Mouse (Mus musculus) right cerebral cortex, postnatal 25 days (tissue): Measurements from ENCODE around the gene Trim62.

ENCODE experiments used
- DNase-seq: peaks from one replicate; pipeline ENCODE4 v3.0.0; 2022

Gene Trim62

DNA sequence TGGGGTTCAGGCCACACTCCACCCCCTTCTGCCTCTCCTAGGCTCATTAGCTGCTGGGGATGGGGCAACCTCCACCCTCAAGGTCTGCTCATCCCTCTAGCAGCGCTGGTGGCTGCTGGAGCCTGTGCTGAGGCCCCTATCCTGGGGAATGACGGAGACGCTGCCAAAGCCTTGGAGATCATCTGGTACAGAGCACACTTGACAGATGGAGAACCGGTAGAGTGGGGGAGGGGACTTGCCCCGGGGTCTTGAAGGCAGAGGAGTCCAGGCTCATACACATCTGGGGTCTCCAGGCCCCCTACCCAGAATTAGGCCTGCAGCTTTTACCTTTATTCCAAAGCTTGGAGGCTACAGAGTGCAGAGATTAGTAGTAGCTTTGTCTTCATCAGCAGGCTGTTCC lies 3.2 kb downstream of the Trim62 start:
- no peak for DNase-seq

DNA sequence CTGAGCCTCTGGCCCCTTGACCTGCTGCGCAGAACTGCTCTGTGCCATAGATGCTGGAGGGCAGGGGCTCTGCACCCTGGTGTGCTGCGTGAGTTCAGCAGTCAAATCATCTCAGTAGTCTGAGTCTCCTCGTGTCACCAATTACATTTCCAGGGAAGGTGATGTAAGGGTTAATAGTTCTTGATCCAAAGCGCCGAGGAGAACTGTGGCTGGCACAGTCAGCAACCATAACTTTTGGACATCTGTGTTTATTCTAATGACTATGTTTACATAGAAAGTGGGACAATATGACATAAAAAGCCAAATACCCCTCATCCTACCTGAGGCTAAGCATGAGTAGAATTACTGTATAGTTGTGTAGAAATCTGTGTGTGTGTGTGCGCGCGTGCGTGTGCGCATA lies 3.6 kb downstream of the Trim62 start:
- no peak for DNase-seq

DNA sequence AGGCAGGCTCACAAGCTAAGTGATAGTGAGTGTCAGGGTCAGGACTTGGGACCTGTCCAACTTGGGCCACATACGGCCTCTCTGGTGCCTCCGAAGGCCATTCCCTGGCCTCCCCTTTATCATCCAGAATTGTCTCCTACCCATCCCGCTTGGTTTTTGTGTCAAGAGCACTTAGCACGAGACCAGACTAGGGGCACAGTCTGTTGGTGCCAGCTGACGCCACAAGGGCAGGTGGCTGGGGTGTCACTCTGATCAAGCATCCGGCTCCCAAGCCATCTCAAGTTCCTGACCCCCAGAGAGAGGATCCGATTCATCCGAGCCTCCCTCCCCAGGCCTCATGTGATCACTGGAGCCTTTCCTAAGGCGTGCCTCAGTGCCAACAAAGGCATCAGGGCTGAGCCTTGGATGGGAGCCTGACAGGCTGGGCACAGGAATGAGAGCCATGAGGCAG lies 4.3 kb downstream of the Trim62 start:
- DNase-seq: no peak

DNA sequence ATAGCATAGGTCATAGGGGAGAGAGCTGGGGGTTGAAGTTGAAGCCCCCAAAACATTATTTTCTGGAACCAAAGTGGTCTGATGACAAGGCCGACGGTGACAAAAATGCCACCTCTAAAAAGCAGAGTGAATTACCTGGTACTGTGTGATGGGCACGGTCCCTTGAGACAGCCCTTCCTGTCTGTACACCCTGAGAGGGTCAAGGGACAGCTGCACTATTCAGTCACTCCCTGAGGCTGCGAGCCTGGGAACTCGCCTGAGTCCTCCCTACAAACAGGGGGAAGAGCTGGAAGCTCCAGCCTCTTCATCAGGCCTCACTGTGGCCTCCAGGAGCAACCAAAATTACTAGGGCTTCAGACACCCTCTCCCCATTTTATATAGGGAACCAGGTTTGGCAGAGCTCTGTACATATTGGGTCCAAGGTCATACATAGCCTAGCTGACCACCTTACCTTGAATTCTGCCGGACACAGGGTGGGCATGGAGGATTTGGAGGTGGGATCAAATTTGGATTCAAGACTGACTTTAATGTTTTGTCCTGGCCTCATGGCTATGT lies 5.1 kb downstream of the Trim62 start:
- DNase-seq: no peak

DNA sequence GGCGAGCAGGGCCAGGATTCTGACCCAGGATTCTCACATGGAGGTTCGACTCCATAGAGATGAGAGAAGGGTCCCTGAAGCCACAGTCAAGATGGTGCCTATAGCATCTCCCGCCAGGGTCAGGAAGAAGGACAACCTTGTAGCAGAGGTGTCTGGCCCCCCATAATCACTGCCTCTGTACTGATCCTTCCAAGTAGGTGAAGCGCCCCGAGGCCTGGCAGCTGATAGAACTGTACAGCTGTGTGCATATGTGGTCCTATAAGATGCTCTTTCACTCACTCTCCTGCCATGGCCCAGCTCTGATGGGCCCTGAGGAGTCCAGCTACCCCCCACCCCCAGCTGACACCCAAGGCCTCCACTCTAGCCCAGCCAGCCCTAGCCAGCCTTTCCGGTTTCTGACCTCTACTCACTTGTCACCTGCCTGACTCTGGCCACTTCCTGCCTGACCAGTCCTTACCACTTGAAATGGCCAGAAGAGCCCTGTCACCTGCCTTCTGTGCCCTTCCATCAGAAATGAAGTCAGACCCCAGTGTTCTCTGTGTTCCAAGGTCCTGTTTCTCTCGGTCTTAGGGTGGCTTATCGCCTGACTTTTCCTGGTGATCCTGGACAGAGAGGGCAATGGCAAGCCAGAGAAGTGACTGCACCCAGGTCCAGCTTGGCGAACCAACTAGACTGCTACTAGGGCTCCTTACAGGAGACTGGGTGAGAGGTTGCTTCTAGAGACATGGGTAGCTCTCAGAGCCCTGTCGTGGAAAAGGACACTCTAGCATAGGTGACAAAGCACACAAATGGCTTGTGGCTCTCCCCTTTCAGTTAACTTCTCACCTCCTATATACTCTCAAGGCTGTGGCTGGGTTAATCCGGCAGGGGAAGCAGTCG lies 6.6 kb downstream of the Trim62 start:
- no peak for DNase-seq

DNA sequence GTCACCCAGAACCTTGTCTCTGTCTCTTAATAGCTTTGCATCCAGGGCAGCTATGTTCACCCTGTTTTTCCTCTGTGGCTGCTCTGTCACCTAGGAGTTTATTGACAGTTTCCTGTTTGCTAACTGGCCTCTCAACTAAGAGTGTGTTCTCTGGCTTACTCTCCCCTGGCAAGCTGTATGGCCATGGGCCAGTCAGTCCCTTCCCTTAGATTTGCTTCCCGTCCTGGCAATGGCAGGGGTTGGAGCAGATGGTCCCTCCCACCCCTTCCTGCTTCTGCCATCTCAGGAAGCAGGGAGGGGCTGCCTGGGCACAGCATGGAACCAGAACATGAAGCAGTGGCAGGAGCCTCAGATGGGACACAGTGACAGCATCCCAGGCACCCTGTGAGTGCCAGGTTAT lies 7.8 kb downstream of the Trim62 start:
- peak; percentile 57 for DNase-seq

DNA sequence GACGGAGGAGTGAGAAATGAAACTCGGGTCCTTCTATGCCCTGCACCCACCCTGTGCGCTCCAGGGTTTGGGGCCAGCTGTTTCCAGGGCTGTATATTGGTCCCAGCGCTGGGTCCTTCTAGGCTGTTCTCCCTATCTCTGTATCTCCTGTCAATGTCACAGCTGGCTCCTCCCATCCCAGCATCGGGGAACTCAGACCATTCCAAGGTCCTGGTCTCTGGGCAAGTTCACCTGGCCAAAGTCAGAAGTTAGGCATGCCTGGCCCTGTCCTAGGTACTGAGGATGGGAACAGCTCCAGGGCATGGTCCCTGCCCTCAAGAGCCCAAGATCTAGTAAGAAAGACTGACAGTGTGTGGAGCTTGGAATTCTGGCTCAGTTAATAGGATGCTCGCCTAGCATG lies 8.4 kb downstream of the Trim62 start:
- DNase-seq: no peak

DNA sequence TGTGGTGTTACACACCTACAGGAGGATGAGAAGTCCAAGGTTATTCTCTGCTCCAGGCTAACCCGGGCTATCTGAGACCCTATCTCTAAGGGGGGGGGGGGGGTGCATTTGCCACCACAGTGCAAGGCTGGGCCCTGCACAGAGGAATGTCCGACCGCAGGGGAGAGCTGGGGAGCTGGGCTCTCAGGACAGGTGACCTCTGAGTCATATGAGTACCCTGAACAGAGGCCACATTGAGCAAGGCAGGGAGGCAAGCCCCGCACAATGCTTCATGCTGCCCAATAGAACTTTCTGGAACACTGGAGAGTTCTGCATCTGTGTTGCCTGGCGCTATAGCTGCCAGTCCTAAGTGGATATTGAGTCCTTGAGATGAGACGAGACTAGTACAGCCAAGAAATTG lies 8.8 kb downstream of the Trim62 start:
- no peak for DNase-seq

DNA sequence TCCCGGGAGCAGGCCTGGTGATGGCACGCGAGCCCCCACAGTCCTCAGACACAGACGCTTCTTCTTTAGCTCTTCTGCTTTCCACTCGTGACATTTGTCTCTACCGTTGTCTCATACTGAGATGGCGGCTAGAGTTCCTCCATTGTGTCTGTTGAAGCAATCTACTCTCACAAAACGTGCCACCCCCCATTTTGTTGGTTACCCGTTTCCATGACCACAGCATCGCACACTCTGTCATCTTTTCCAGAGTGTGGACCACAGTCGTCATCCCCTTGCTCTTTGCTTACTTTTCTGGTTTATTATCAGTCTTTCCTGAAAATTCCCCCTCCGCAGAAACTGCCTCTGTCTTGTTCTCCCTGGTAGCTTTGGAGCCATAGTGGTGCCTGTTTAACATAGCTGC lies 10.7 kb downstream of the Trim62 start:
- DNase-seq: no peak

DNA sequence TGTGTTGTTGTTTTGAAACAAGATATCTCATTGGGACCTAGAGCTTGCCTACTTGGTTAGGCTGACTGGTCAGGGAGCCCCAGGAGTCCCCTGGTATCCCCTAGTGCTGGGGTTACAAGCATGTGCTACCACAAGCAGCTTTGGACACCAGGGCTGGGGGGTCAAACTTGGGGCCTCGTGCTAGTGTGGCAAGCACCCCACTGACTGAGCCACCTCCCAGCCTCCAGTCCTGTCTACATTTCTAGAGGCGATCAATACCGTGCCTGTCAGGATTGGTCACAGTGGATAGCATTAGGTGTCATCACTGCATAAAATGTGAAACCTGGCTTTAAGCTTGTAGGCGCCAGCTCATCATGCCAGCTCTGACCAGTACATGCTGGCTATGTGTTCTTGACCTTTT lies 12.5 kb downstream of the Trim62 start:
- no peak for DNase-seq

DNA sequence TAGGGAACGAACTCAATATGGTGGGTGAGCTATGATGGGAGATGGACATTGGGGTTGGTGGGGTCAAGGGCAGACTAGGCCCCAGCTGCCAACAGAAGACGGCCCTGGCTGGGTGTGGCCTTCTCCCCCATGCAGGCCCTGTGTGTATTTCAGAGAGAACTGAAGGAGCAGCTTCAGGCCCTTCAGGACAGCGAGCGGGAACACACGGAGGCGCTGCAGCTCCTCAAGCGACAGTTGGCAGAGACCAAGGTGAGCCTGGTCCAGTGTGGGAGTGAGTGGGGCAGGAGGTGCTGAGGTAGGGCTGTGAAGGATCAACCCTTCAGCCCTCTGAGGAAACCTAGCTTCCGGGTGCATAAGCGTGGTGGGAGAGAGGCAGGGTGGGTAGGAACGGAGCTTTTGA lies 13.3 kb downstream of the Trim62 start:
- DNase-seq: no peak

DNA sequence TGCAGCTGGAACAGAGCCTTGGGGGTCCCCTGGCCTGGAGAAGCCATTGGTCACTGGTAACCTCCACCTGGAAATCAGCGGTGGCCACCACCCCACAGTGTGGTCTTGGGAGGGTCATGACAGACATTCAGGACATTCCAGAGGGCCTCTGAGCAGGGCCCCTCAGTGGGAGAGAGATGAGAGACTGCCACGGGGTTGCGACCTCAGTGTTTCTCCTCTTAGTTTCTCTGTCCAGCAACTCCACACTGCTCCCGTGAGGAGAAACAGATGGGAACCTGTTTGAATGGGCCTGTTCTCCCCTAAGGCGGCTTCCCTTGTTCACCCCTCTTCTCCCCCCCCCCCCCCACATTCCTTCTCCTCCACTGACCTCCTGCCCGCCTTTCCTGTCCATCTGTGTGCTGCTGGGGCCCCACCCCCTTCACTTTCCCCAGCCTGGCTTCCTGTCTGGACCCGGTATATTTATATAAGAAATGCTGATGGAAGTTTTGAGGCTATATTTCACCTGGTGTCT lies 14.6 kb downstream of the Trim62 start:
- no peak for DNase-seq

DNA sequence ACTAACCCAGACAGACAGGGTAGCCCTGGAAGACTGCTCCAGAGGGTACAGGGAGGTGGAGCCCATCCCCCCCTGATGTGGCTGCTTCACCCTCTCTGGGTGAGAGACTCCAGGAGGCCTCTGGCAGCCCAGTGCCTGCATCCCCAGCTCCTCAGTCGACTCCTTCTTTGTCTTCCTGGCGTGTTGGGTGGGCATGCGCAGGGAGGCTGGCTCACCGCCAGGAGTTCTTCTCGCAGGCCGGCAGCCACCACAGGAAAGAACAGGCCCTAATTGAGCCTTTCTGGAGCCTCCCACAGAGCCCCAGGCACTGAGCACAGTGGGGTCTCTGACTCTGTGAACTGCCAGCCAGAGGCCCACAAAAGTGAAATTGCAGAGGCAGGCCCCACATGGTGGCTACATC lies 16.0 kb downstream of the Trim62 start:
- DNase-seq: peak; percentile 76

DNA sequence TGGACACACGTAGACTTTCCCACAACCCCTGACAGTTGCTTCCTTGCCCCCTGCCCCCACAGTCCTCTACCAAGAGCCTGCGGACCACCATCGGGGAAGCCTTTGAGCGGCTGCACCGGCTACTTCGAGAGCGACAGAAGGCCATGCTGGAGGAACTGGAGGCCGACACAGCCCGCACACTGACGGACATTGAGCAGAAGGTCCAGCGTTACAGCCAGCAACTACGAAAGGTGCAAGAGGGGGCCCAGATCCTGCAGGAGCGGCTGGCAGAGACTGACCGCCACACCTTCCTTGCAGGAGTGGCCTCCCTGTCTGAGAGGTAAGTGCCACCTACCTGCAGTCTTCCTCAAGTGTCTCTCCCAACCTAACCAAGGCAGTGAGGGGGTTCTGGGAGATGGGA lies 17.1 kb downstream of the Trim62 start:
- no peak for DNase-seq

DNA sequence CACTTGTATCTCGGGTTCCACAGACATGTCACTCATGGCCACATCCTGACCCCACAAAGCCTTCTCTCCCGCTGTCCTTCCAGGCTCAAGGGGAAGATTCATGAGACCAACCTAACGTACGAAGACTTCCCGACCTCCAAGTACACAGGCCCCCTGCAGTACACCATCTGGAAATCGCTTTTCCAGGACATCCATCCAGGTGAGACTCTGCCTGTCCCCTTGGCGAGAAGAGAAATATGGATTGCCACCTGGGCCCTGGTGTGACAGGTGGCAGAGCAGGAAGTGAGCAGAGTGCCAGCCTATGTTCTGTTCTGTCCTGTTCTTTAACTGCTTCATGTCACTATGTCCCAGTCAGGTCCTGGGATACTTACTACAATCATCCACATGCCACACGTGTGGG lies 19.0 kb downstream of the Trim62 start:
- DNase-seq: no peak

DNA sequence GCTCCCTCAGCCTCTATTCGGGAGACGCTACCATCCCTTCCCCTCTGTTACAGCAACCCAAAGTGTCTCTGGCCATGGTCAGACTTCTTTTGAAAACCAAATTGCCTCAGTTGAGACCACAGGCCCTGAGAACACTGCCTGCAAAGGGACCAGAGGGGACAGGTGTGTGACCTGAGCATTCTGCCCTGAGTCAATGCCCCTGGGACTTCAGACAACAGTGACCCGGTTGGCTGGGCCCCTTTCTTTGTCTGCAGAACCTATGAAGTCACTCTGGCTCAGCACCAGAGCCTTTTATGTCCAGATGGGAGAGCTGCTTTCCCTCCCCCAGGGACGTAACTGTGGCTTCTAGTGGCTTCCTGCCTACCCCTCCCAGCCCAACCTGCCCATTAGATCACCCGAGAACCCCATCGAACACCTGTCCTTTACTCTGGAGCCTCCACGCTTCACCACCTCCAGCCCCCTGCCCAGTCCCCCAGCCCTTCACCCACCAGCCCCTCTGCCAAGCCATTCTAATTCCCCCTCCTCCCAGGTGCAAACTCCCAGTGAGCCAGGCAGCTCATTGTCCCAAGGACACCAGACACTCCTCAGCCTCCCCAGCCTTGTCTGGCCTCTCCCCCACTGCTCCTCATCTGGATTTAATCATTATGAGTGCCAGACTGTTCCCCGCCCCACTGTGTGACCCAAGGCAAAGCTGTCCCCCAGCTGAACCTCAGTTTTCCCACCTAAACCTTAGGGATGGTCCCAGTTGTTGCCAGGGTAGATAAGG lies 20.8 kb downstream of the Trim62 start:
- no peak for DNase-seq

DNA sequence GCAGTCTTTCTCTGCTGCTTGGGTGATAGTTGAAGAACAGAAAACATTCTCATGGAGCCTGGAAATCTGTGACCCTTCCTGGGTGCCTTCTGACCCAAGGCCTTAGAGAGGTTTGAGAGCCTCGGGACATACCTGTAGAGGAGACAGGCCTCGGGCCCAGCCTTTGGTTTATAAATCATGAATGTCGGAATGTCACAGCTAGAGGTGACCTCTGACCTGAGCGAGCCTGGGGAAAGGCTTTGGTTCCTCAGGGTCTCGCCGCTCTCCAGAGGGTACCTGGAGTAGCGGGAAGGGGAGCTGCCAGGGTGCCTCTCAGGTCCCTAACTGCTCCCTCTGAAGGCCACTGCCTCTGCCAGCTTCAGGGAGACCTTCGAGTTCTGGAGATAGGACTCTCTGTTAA lies 21.9 kb downstream of the Trim62 start:
- DNase-seq: no peak

DNA sequence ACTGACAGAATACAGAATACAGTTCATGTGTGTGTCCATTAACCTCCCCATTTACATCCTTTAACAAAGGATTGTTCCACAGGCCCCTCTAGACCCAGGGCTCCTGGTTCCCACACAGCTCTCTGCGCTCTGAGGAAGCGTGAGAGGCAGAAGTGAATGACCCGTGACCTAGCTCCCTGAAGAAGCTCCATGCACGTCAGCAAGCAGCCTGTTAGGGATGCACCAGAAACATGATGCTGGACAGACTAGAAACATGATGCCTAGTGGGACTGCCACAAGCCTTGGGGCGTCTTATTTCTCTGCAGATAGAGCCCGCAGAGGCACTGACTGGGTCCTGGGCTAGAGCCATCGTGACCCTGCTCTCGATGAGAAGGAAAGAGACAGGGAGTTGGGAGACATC lies 23.4 kb downstream of the Trim62 start:
- DNase-seq: no peak

DNA sequence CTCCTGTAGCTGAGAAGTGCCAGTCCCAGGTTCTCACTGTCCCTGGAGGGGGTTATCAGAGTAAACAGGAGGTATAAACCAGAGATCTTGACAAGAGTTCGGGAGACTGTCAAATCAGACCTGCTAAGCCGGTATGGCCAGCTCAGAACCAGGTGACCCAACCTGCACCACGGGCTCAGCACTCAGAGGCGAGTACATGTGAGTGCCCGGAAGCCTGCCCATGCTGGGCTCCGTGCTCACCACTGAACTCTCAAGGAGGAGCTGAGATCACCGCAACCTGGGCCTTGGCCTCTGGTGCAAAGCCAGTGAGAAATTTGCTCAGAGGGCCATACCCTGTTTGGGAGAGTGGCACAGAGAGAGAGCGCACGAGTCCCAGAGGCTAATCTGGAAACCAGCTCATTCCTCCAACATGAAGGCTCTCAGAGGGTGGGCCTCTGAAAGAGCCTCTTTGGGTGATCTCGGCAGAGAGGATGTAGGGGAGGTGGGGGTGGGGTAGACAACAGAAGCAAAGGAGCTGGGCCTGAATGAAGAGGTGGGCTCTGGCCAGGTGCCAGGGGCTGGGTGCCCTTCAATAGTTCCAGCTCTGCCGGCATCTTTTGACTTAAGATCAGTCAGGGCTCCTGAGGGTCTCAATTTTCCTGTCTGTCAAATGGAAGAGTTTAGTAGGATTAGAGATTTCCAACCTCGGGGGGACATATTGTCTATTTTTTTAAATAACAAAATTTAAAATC lies 24.0 kb downstream of the Trim62 start:
- no peak for DNase-seq

DNA sequence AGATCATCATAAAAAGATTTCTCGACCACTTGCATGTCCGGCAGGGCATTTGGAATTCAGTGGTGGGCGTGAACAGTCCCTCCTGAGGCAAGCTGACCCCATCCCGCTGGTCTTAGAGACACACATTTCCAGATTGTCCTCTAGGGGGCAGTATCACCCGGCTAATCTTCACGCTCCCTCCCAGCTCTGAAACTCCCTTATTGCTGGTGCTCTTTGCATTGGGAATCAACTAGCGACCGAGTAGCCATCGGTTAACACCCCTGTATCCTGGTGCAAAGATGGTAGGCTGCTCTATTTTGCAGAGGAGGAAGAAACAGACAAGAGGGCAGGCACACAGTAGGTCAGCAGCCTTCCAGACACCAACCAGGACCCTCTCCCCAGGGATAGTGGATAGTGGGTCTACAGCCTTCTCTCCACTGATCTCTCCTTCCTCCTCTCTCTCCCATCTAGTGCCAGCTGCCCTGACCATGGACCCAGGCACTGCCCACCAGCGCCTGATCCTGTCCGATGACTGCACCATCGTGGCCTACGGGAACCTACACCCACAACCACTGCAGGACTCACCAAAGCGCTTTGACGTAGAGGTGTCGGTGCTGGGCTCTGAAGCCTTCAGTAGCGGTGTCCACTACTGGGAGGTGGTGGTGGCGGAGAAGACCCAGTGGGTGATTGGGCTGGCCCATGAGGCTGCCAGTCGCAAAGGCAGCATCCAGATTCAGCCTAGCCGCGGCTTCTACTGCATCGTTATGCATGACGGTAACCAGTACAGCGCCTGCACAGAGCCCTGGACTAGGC lies 25.4 kb downstream of the Trim62 start:
- DNase-seq: no peak

DNA sequence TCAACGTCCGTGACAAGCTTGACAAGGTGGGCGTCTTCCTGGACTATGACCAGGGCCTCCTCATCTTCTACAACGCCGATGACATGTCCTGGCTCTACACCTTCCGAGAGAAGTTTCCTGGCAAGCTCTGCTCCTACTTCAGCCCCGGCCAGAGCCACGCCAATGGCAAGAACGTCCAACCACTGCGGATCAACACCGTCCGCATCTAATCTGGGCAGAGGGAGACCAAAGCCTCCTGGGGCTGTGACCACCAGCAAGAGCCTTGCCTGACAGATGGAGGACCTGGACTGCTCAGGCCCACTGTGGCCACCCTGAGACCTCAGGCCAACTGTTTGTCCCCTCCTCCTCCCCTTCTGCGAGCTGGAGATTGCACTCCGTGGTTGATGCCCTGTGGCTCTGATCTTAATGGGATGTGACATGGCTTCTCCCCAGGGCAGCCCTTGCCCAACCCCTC lies 26.0 kb downstream of the Trim62 start:
- no peak for DNase-seq
